Mouse (Mus musculus) ES-Bruce4 (cell line): ENCODE results near the gene Metap2.

Experiments used
- CTCF ChIP-seq: IDR thresholded peaks from one replicate; pipeline ENCODE4 v1.8.1; 2011; ENCODE audit warnings: low read depth, low read length
- EP300 ChIP-seq: IDR thresholded peaks from 2 replicates; pipeline ENCODE4 v1.6.1; 2011; ENCODE audit warnings: low read depth, low read length; ENCODE audit not compliant: insufficient read depth

GRCm38 (mm10) chr10:93833699-93834393 is 63.0 kb downstream of the Metap2 start:
- TF ChIP-seq CTCF (no peak), EP300 (no peak)
